Mouse (Mus musculus) urinary bladder, adult 18-20 months (tissue): ENCODE measurements at regions not wholly inside any gene's neighbourhood (a gene's known extent, or its start where the extent isn't known, plus 50 kb on each side); places are given as distances from the start of the nearest gene placed in this dataset.
"Not testable (repeated sequence)": the region's sequence is repeated elsewhere in the genome, so short reads cannot be mapped to it uniquely, and the experiment has no call there.

Source experiments
- DNase-seq, 2 experiments: peaks; one replicate each; pipeline ENCODE4 v3.0.0; 2022; ENCODE audit warnings: low spot score in 2 of 2, mixed read lengths in 2 of 2

- DNase-seq: no peak
Measured at GRCm38 (mm10) chr11:114484668-114484953, 183.7 kb upstream of the Rpl38 start.

DNA sequence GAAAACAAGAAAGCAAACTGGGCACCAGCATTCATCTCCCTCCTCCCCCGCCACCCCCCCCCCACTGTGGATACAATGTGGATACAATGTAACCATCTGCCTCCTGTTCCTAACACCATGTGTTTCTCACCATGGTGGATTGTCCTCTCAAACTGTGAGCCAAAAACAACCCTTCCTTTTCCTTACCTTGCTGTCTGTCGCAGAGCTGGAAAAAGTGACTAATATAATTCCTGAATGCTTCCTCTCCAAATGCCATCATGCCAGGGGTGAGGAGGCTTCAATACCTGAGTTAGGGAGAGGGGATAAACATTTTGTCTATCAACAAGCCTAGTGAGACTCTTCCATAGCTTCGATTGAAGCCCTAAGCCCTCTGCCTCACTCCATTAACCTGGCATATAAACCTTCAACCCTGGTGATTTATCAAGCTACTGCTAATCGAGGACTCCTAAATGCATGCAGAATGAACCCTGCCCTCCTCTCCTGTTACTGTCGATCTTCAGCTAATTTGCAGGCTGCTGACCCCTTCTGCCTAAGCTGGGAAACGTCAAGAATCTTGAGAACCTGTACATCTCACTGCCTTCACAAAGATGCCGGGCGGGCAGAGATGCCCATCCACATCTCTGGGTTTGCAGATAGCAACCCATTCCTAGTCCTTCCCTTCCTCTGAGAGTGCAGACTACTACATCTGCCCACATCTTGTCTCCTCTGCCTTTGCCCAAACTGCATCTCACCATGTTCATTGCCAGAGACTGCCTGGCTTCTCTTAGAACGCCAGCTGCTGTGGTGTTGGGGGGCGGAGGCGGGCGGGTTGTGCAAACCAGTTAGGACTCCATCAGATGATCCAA lies 184.3 kb upstream of the Rpl38 start:
- DNase-seq: no peak

- DNase-seq: not testable (repeated sequence)
Measured at GRCm38 (mm10) chr11:114483350-114483749, 185.0 kb upstream of the Rpl38 start.

DNA sequence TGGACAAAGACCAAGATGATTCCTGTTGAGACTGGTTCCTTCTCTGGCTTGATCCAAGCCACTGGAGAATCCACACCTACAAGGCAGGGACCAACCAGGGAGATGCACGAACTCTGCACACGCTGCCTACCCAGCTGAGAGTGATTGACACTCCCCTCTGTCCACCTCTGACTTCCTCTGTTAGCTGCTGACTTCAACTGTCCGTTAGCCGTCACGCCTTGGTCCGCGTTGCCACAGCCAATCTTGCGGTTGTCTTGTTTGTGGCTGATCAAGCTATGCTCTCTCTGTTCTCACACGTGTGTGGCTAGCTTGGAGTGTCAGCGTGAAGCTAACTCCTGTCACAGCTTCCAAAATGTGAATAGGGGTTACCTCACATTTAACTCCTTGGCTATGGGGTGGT lies 186.3 kb upstream of the Rpl38 start:
- DNase-seq: no peak

- no peak for DNase-seq
Measured at GRCm38 (mm10) chr11:114481037-114481436, 187.3 kb upstream of the Rpl38 start.

DNA sequence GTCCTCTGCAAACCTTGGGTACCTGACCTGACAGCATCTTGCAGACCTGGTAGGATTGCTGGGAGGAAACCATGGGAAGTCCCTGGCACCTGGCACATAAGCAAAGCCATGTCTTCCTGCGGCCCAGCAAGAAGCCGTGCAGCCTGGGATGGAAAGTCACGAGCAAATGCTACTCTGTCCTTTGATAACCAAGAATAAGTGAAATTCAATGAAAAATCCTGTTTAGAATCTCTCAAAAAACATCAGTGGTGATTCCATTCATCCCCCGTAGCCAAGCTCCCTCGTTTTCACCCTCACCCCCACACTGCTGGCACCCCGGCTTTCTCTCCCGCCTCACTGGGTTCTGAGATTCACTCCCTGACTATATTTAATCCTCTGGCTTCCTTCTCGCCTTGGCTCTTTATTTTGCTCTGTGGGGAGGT lies 188.2 kb upstream of the Rpl38 start:
- no peak for DNase-seq

- no peak for DNase-seq
Measured at GRCm38 (mm10) chr11:114478736-114479135, 189.6 kb upstream of the Rpl38 start.

DNA sequence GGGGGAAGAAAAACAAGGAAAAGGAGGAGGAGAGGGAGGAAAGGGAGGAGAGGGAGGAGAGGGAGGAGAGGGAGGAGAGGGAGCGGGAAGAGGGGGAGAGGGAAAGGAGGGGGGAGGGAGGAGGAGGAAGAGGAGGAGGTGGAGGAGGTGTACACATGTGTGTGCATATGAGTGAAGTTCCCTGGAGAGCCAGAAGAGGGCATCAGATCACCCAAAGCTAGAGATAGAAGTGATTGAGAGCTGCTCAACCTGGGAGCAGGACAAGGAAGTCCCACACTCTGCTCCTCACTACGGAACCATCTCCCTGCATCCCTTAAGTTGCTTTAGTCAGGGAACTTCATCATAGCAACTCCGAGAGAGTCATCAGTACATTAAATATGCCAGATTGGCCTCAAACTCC lies 191.0 kb upstream of the Rpl38 start:
- DNase-seq: no peak

DNA sequence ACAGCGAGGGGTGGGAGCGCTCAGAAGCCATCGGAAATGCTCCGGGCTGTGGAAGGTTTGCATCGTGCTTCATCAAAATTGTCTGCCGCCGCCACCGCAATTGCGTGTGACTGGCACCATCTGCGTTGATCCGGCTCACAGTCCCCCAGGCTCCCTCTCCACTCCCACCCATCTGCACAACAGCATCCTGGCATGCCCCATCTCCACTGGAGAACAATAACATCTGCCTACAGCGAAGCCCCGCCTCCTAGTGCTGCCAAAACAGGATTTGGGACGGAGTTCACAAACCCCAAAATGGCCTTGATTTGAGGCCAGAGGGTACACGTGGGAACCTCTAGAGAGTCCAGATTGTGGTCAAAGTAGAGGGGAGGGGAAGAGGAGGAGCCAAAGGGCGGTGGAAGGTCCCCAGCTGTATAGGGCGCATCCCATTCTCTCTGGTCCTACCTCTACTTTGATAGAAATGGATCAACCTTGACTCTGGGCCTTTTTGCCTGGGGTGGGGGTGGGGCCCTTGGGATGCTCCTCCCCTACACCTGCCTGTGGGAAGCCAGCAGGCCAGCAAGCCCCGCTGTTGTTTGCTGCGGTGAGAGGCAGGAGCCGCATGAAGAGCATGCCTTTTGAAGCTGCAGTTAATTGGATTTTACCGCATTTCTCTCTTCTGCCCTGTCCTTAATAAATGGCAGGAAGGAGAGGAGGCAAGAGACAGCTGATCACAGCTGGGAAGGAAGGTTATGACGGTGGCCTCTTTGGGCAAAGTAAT lies 195.6 kb upstream of the Rpl38 start:
- DNase-seq: no peak

DNA sequence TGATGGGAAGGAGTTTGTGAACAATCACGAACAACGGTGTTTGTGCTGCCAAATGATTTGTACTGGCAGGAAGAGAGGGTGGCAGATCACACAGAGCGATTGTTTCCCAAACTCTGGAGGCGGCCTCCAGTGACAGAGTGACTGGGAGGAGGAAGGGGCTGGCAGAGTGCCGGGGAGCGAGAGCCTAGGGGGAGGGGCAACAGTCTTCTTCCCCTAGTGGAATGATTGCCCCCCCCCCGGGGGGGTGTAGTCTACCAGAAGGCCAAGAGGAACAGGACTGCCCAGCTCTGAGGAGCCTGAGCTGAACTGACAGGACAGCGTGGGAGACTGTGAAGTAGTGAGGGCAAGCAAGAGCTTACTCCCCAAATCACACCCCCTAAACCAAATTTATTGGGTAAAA lies 199.9 kb upstream of the Rpl38 start:
- peak in 1 of 2 experiments; percentile 24 for DNase-seq

DNA sequence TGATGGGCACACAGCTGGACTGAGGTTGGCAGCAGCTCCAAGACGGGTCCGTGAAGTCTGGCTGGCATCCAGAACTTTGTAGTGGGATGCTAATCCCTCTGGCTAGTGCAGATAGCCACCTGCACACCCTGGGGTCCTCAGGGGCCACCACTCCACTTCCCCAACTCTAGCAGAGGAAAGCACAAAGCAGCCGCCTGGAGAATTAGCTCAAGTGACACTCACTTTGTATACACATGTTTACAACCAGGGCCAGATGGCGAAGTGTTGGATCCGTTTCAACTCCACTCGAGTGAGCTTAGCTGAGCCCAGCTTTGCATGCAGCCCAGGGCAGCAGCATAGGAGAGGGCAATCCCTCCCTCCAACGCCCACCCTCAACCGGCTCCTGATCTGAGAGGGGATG lies 200.5 kb upstream of the Rpl38 start:
- no peak for DNase-seq

DNA sequence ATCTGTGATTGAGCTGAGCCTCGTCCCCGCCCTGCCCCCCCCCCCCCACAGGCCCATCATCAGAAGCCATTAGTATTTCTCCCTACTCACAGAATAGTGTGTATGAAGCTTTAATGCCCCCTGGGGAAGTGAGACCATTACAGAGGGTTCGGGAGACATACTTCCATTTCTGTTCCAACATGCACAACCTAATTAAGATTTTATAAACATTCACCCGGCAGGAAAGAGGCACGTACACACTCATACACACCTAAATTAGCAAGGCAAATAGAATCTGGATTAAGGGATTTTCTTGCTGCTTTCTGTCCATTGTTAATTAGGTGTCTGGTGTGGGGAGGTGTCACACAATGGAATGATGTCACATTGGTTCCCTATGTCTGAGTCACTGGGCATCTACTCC lies 202.8 kb upstream of the Rpl38 start:
- DNase-seq: no peak

GRCm38 (mm10) chr11:114462755-114463374 lies 205.5 kb upstream of the Rpl38 start:
- no peak for DNase-seq

DNA sequence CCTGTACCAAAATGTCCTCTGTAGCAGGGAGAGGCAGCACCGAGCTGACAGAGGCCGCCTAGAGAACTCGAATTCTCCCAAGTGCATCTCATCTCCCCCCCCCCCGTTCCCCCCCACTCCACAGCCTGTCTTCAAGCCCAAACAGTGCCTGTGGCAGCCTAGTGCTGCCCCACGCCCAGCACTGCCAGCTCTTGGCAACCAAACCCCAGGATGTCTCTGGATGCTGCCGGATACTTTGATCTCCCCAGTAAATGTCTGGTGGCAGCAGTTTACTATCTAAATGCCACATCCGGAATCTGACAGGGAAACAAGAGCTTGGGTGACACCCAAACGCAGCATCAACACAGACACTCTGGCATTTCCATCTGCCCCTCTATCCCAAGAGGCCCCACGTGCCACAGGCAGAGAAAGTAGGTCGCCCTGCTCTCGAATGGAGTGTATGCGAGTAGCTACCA lies 213.4 kb upstream of the Rpl38 start:
- no peak for DNase-seq

GRCm38 (mm10) chr11:114448776-114449401 lies 219.4 kb upstream of the Rpl38 start:
- DNase-seq: peak in 1 of 2 experiments; percentile 13

DNA sequence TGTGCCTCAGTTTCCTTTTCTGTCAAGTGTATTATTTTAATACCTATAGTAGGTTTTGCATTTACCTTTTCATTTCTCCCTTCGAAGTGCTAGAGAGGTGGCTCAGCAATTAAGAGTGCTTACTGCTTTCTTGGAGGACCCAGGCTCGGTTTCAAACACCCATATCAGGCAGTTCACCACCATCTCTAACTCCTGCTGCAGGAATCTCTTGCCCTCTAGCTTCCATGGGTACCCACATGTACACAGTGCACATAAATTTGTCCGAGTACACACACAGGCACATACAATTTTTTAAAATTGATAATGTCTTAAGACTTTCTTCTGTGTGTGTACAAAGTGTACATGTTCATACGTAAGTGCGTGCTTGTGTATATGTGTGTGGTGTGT lies 220.9 kb upstream of the Rpl38 start:
- DNase-seq: no peak

- DNase-seq: peak in 1 of 2 experiments; percentile 27
Measured at GRCm38 (mm10) chr11:114446617-114447460, 221.5 kb upstream of the Rpl38 start.

DNA sequence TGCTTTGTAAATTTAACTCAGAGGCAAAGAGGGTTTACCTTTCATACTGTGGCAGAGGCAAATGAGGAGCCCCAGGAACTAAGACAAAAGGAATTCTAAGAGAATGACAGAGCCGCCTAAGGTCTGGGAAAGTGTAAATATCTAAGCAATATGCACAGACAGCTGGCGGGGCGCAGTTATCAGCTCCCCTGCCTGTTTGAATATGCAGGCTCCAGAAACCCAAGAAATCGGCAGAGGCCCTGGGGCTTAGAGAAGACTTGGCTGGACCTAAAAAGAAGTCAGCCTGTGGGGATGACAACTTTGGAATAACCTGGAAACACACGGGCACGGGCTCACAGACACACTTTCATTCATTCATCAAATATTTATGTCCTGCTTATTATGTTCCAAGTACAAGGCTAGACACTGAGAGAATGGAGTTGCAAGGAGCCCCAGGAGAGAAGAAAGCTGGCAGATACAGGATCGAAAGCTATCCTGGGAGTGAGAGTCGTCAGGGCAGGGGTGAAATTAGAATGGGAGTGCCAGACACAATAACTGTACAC lies 222.2 kb upstream of the Rpl38 start:
- DNase-seq: no peak

- DNase-seq: no peak
Measured at GRCm38 (mm10) chr11:114444211-114444610, 224.1 kb upstream of the Rpl38 start.

GRCm38 (mm10) chr11:114443444-114443843 lies 224.9 kb upstream of the Rpl38 start:
- DNase-seq: no peak

GRCm38 (mm10) chr11:114439314-114439713 lies 229.0 kb upstream of the Rpl38 start:
- DNase-seq: no peak
